Mouse (Mus musculus) kidney, adult 2 months (tissue): Measurements from ENCODE around the gene Rasgef1c.

Source experiments
- CTCF ChIP-seq: fragments of 200-500 bp; conservative IDR thresholded peaks from 2 replicates; pipeline ENCODE4 v1.5.1; 2011; ENCODE audit warnings: low read depth, mild to moderate bottlenecking, control low read depth, low read length, moderate library complexity, mixed read lengths; ENCODE audit not compliant: insufficient read depth, insufficient read length
- POLR2A ChIP-seq: fragments of 200-500 bp; IDR thresholded peaks from one replicate; pipeline ENCODE4 v1.6.1; 2011; ENCODE audit warnings: low read depth, low read length, control low read depth

DNA sequence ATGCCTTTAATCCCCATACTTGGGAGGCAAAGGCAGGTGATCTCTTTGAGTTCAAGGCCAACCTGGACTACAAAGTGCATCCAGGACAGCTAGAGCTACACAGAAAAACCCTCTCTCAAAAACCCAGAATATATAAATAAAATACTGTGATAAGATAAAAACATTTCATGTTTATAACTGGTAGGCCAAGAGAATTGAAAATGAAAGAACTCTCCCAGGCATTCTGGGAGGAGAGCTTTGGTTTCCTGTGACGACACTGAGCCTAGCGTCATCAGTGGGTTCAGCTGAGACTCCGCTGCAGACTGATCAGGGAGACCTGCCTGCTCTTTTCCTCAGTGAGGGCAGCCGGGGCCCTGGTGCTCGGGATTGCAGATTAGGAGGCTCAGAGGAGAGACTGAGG lies 46.5 kb upstream of the Rasgef1c start:
- TF ChIP-seq POLR2A (no peak), CTCF (no peak)
